Mouse (Mus musculus) hindbrain, embryonic 16.5 days (tissue): ENCODE data around the gene 1700025F22Rik. TPM values are rescaled to one million over a fixed set of nuclear protein-coding genes. Genes with fewer than 3 reads are reported as not detected.
"Not testable (repeated sequence)": the region's sequence is repeated elsewhere in the genome, so short reads cannot be mapped to it uniquely, and the experiment has no call there.

Experiments used
- ATAC-seq: fragments of 200-750 bp; cut with Nextera tagmentation; 2 replicates; pipeline ENCODE4 v1.8.0; 2017; ENCODE audit warnings: moderate TSS enrichment, moderate library complexity
- H3K27ac ChIP-seq: fragments of 300-500 bp; sonication (generic); 2 replicates; pipeline ENCODE4 v1.5.1; 2014; ENCODE audit warnings: low read depth, mild to moderate bottlenecking, control low read depth, low read length, moderate library complexity
- H3K27me3 ChIP-seq: fragments of 300-500 bp; sonication (generic); replicated peaks from 2 replicates; pipeline ENCODE4 v1.6.1; 2014; ENCODE audit warnings: low read length; ENCODE audit not compliant: control insufficient read depth, insufficient read depth
- H3K36me3 ChIP-seq: fragments of 300-500 bp; sonication (generic); 2 replicates; pipeline ENCODE4 v1.6.1; 2014; ENCODE audit warnings: mild to moderate bottlenecking, low read length, moderate library complexity, mixed read lengths; ENCODE audit not compliant: control insufficient read depth, insufficient read depth
- H3K4me1 ChIP-seq: fragments of 300-500 bp; sonication (generic); 2 replicates; pipeline ENCODE4 v1.6.1; 2014; ENCODE audit warnings: low read depth, low read length; ENCODE audit not compliant: control insufficient read depth, insufficient read depth
- H3K4me2 ChIP-seq: fragments of 300-500 bp; sonication (generic); 2 replicates; pipeline ENCODE4 v1.6.1; 2014; ENCODE audit warnings: mild to moderate bottlenecking, low read length, control low read depth, moderate library complexity
- H3K4me3 ChIP-seq: fragments of 300-500 bp; sonication (generic); 2 replicates; pipeline ENCODE4 v1.5.1; 2014; ENCODE audit warnings: mild to moderate bottlenecking, low read length, control low read depth, moderate library complexity
- H3K9ac ChIP-seq: fragments of 300-500 bp; sonication (generic); 2 replicates; pipeline ENCODE4 v1.6.1; 2014; ENCODE audit warnings: low read depth, mild to moderate bottlenecking, control low read depth, low read length, moderate library complexity
- H3K9me3 ChIP-seq: fragments of 300-500 bp; sonication (generic); 2 replicates; pipeline ENCODE4 v1.6.1; 2014; ENCODE audit warnings: mild to moderate bottlenecking, low read length, moderate library complexity; ENCODE audit not compliant: control insufficient read depth
- WGBS: fragments of 180-500 bp; shearing (Covaris S2); extraction: QIAGEN DNeasy Blood & Tissue Kit; methylation state at CpG from one replicate; pipeline ENCODE4 v1.1.7; 2014; 5-methylcytosine and 5-hydroxymethylcytosine counted together
- polyA plus RNA-seq: library from polyadenylated mRNA; unstranded; fragments of >200 nt; fragmentation: Nextera tagmentation; extraction: Ambion mirVana; gene quantifications from 2 replicates; pipeline ENCODE4 v1.2.1, GENCODE M21; 2015

1700025F22Rik gene
- polyA plus RNA-seq: not detected in 2 replicates

GRCm38 (mm10) chr19:11165172-11165571, at the start of gene 1700025F22Rik:
1700025F22Rik (minus strand) TSS chr19:11165320.
- no peak within 1 kb of the TSS for H3K4me2 ChIP-seq
- no peak for ATAC-seq
- no peak within 1 kb of the TSS for H3K27ac ChIP-seq
- no peak within 1 kb of the TSS for H3K9ac ChIP-seq
- H3K27me3 ChIP-seq: no peaks in the 10 kb centered on the region
- H3K9me3 ChIP-seq: no peaks in the 10 kb centered on the region
- no peaks in the 10 kb centered on the region for H3K4me1 ChIP-seq
- H3K4me3 ChIP-seq: no peak within 1 kb of the TSS
- 41% methylated on average over 10 of the region's 10 CpGs for WGBS
- H3K36me3 ChIP-seq: no peaks in the 10 kb centered on the region

GRCm38 (mm10) chr19:11196546-11196945, 31.4 kb upstream of the 1700025F22Rik start, which contains the start of gene Ms4a13:
Ms4a13 (minus strand) TSS chr19:11196737.
- H3K9ac ChIP-seq: no peak within 1 kb of the TSS
- no peaks in the 10 kb centered on the region for H3K27me3 ChIP-seq
- no peak for ATAC-seq
- H3K27ac ChIP-seq: no peak within 1 kb of the TSS
- H3K4me2 ChIP-seq: no peak within 1 kb of the TSS
- H3K36me3 ChIP-seq: no peaks in the 10 kb centered on the region
- WGBS: 67% methylated on average over 12 of the region's 12 CpGs
- H3K9me3 ChIP-seq: no peaks in the 10 kb centered on the region
- H3K4me3 ChIP-seq: no peak within 1 kb of the TSS
- H3K4me1 ChIP-seq: no peaks in the 10 kb centered on the region

GRCm38 (mm10) chr19:11192552-11192951, 27.4 kb upstream of the 1700025F22Rik start:
- no peak for ATAC-seq
- whole genome bisulfite sequencing: 70% methylated on average over 1 of the region's 1 CpGs
- Histone ChIP-seq H3K9ac (no peak overlapping the region), H3K27me3 (no peaks in the 10 kb centered on the region), H3K4me1 (no peaks in the 10 kb centered on the region), H3K4me2 (no peak overlapping the region), H3K4me3 (no peak overlapping the region), H3K9me3 (no peaks in the 10 kb centered on the region), H3K36me3 (no peaks in the 10 kb centered on the region), H3K27ac (no peak overlapping the region)

GRCm38 (mm10) chr19:11184121-11184520, 19.0 kb upstream of the 1700025F22Rik start:
- Histone ChIP-seq H3K4me3 (no peak overlapping the region), H3K4me2 (no peak overlapping the region), H3K27ac (no peak overlapping the region), H3K9me3 (no peaks in the 10 kb centered on the region), H3K4me1 (no peaks in the 10 kb centered on the region), H3K27me3 (no peaks in the 10 kb centered on the region), H3K9ac (no peak overlapping the region), H3K36me3 (no peaks in the 10 kb centered on the region)
- ATAC-seq: no peak
- 18% methylated on average over 5 of the region's 5 CpGs for WGBS

GRCm38 (mm10) chr19:11177464-11177863, 12.3 kb upstream of the 1700025F22Rik start:
- WGBS: 55% methylated on average over 2 of the region's 2 CpGs
- ATAC-seq: peak; percentile 68; the same call in 1 of the 2 replicates

GRCm38 (mm10) chr19:11157890-11158289, 7.2 kb downstream of the 1700025F22Rik start:
- H3K9me3 ChIP-seq, H3K9ac ChIP-seq, H3K27me3 ChIP-seq, H3K27ac ChIP-seq, H3K4me1 ChIP-seq, H3K36me3 ChIP-seq, ATAC-seq, H3K4me2 ChIP-seq, H3K4me3 ChIP-seq: not testable (repeated sequence)
- 78% methylated on average over 6 of the region's 6 CpGs for WGBS

More at GRCm38 (mm10) chr19:11177464-11177863, 12.3 kb upstream of the 1700025F22Rik start:
- no peak overlapping the region for H3K27ac ChIP-seq
- no peak overlapping the region for H3K4me3 ChIP-seq
- H3K9me3 ChIP-seq: no peaks in the 10 kb centered on the region
- no peaks in the 10 kb centered on the region for H3K36me3 ChIP-seq
- no peaks in the 10 kb centered on the region for H3K27me3 ChIP-seq
- no peak overlapping the region for H3K4me2 ChIP-seq
- H3K9ac ChIP-seq: no peak overlapping the region
- no peaks in the 10 kb centered on the region for H3K4me1 ChIP-seq

GRCm38 (mm10) chr19:11135336-11135735, 29.8 kb downstream of the 1700025F22Rik start:
- Histone ChIP-seq H3K36me3 (no peaks in the 10 kb centered on the region), H3K27ac (no peak overlapping the region), H3K4me2 (no peak overlapping the region), H3K9ac (no peak overlapping the region), H3K4me1 (no peaks in the 10 kb centered on the region), H3K4me3 (no peak overlapping the region), H3K27me3 (no peaks in the 10 kb centered on the region), H3K9me3 (no peaks in the 10 kb centered on the region)
- ATAC-seq: no peak
- 74% methylated on average over 4 of the region's 4 CpGs for WGBS

- no peaks in the 10 kb centered on the region for H3K36me3 ChIP-seq
- ATAC-seq: no peak
- H3K27ac ChIP-seq: no peak overlapping the region
- H3K4me3 ChIP-seq: no peak overlapping the region
- H3K4me2 ChIP-seq: no peak overlapping the region
- no peaks in the 10 kb centered on the region for H3K9me3 ChIP-seq
- no peaks in the 10 kb centered on the region for H3K4me1 ChIP-seq
- no peaks in the 10 kb centered on the region for H3K27me3 ChIP-seq
- WGBS: 90% methylated on average over 2 of the region's 2 CpGs
- no peak overlapping the region for H3K9ac ChIP-seq
Observed at GRCm38 (mm10) chr19:11134852-11135251, 30.3 kb downstream of the 1700025F22Rik start.

- H3K9me3 ChIP-seq, H3K9ac ChIP-seq, H3K4me2 ChIP-seq, ATAC-seq, H3K27me3 ChIP-seq, H3K4me1 ChIP-seq, H3K4me3 ChIP-seq, H3K36me3 ChIP-seq, H3K27ac ChIP-seq: not testable (repeated sequence)
- WGBS: 83% methylated on average over 8 of the region's 8 CpGs
Observed at GRCm38 (mm10) chr19:11130776-11131175, 34.3 kb downstream of the 1700025F22Rik start, which contains the start of gene 1700017D01Rik. 1700017D01Rik (minus strand) TSS chr19:11130876.

- Histone ChIP-seq H3K27me3 (no peaks in the 10 kb centered on the region), H3K27ac (no peak overlapping the region)
- 97% methylated on average over 1 of the region's 1 CpGs for WGBS
Observed at GRCm38 (mm10) chr19:11129702-11130101, 35.4 kb downstream of the 1700025F22Rik start.

More at GRCm38 (mm10) chr19:11129702-11130101, 35.4 kb downstream of the 1700025F22Rik start:
- ATAC-seq: no peak
- no peak overlapping the region for H3K4me3 ChIP-seq
- H3K4me1 ChIP-seq: no peaks in the 10 kb centered on the region
- H3K36me3 ChIP-seq: no peaks in the 10 kb centered on the region
- peaks cover 3% of the 10 kb centered on the region for H3K9me3 ChIP-seq
- H3K4me2 ChIP-seq: no peak overlapping the region
- H3K9ac ChIP-seq: no peak overlapping the region
